Mouse (Mus musculus) intestine, embryonic 16.5 days (tissue): ENCODE results near the gene Ppp1r18. TPM values are rescaled to one million over a fixed set of nuclear protein-coding genes. Genes with fewer than 3 reads are reported as not detected.

ENCODE experiments used
- ATAC-seq: fragments of 200-750 bp; cut with Nextera tagmentation; 2 replicates; pipeline ENCODE4 v1.8.0; 2017; ENCODE audit warnings: moderate TSS enrichment, moderate library complexity
- H3K27ac ChIP-seq: fragments of 300-500 bp; sonication (generic); 2 replicates; pipeline ENCODE4 v1.5.1; 2014; ENCODE audit warnings: mild to moderate bottlenecking, low read length
- H3K27me3 ChIP-seq: fragments of 300-500 bp; sonication (generic); replicated peaks from 2 replicates; pipeline ENCODE4 v1.6.1; 2014; ENCODE audit warnings: low read length, control low read depth, mixed read lengths; ENCODE audit not compliant: control insufficient read depth, insufficient read depth
- H3K36me3 ChIP-seq: fragments of 300-500 bp; sonication (generic); 2 replicates; pipeline ENCODE4 v1.6.1; 2014; ENCODE audit warnings: low read length, control low read depth; ENCODE audit not compliant: control insufficient read depth, insufficient read depth
- H3K4me1 ChIP-seq: fragments of 300-500 bp; sonication (generic); 2 replicates; pipeline ENCODE4 v1.6.1; 2014; ENCODE audit warnings: low read length, control low read depth, mixed read lengths; ENCODE audit not compliant: control insufficient read depth, insufficient read depth
- H3K4me2 ChIP-seq: fragments of 300-500 bp; sonication (generic); 2 replicates; pipeline ENCODE4 v1.6.1; 2014; ENCODE audit warnings: low read depth, low read length, control low read depth
- H3K4me3 ChIP-seq: fragments of 300-500 bp; sonication (generic); 2 replicates; pipeline ENCODE4 v1.5.1; 2014; ENCODE audit warnings: mild to moderate bottlenecking, low read length
- H3K9ac ChIP-seq: fragments of 300-500 bp; sonication (generic); 2 replicates; pipeline ENCODE4 v1.6.1; 2014; ENCODE audit warnings: low read depth, low read length
- H3K9me3 ChIP-seq: fragments of 300-500 bp; sonication (generic); 2 replicates; pipeline ENCODE4 v1.6.1; 2016; ENCODE audit warnings: low read length, control low read depth; ENCODE audit not compliant: control insufficient read depth
- WGBS: fragments of 180-500 bp; shearing (Covaris S2); extraction: QIAGEN DNeasy Blood & Tissue Kit; methylation state at CpG from one replicate; pipeline ENCODE4 v1.1.7; 2014; 5-methylcytosine and 5-hydroxymethylcytosine counted together
- polyA plus RNA-seq: library from polyadenylated mRNA; unstranded; fragments of >200 nt; fragmentation: Nextera tagmentation; extraction: Ambion mirVana; gene quantifications from 2 replicates; pipeline ENCODE4 v1.2.1, GENCODE M21; 2015

Gene Ppp1r18
- polyA plus RNA-seq, 1 experiment from 2014 or later = 19.4 TPM

DNA sequence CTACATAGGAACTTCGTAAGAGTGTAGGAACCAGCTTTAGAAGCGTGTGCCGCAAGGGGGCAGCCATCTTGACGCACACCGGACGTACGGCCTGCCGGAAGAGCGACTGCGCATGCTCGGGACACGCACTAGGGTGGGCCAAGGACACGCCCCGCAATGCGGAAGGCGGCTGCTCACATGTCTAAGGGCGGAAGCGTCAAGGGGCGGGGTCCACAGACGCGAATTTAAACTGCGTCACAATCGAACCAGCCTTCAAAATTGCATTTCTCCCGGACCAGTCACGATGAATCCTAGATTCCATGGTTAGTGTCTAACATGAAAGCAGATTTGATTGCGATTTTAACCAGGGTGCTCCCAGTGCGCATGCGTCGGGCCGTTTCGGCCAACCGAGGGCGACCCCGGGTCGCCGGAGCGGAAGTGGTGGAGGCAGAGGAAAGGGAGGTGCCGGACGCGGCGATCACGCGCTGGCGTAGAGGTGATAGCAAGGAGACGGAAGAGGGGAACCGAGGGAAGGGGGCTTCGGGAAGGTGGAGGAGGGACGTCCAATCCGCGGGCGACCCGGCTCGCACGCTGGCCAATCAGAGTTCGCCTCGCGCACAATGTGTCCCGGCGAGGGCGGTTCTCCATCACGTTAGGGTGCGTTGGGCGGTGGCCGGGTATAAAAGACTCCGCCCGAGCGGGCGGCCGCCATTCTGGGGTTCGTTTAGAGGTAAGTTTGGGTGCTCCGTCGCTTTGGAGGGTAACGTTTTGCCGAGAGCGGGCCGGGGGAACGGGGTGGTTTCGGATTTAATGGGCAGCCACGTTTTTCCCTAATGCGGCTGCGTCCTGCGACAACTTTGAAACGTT lies 51.1 kb downstream of the Ppp1r18 start, which contains the start of the genes Mrps18b and Ppp1r10:
Gene Mrps18b (minus strand): TSS at position 93 of the 846 bp plus-strand sequence.
Gene Ppp1r10 (plus strand): TSS at position 138 of the 846 bp plus-strand sequence.
- H3K4me2 ChIP-seq = peak within 1 kb of the TSS; percentile 83
- H3K9ac ChIP-seq = peak within 1 kb of the TSS; percentile 91
- H3K36me3 ChIP-seq = peaks cover 5% of the 10 kb centered on the region
- ATAC-seq = peak; percentile 94
- H3K27ac ChIP-seq = peak within 1 kb of the TSS; percentile 96
- H3K9me3 ChIP-seq = no peaks in the 10 kb centered on the region
- no peaks in the 10 kb centered on the region for H3K27me3 ChIP-seq
- peak within 1 kb of the TSS; percentile 75 for H3K4me3 ChIP-seq
- H3K4me1 ChIP-seq = peaks cover 24% of the 10 kb centered on the region
- WGBS = under 1% methylated on average over 82 of the region's 83 CpGs

DNA sequence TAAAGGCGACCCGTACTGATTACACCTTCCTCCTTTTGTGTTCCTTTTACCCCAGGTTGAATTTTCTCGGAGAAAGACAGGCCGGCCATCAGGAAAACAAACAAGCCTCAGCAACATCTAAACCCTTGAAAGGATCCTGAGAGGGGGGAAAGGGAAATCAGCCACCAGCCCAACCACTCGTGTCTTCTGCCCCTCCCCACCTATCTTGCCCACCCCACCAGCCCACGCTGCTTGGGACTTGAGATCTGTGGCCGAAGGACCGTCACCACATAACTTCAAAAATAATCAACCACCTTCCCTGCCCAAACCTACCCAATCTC lies 51.7 kb downstream of the Ppp1r18 start:
- no peaks in the 10 kb centered on the region for H3K27me3 ChIP-seq
- H3K4me3 ChIP-seq = peak overlapping the region; percentile 75
- peaks cover 26% of the 10 kb centered on the region for H3K4me1 ChIP-seq
- no peaks in the 10 kb centered on the region for H3K9me3 ChIP-seq
- H3K36me3 ChIP-seq = peaks cover 5% of the 10 kb centered on the region
- H3K9ac ChIP-seq = peak overlapping the region; percentile 91
- H3K27ac ChIP-seq = peak overlapping the region; percentile 96
- ATAC-seq = no peak
- H3K4me2 ChIP-seq = peak overlapping the region; percentile 71
- WGBS = 0% methylated on average over 8 of the region's 8 CpGs

DNA sequence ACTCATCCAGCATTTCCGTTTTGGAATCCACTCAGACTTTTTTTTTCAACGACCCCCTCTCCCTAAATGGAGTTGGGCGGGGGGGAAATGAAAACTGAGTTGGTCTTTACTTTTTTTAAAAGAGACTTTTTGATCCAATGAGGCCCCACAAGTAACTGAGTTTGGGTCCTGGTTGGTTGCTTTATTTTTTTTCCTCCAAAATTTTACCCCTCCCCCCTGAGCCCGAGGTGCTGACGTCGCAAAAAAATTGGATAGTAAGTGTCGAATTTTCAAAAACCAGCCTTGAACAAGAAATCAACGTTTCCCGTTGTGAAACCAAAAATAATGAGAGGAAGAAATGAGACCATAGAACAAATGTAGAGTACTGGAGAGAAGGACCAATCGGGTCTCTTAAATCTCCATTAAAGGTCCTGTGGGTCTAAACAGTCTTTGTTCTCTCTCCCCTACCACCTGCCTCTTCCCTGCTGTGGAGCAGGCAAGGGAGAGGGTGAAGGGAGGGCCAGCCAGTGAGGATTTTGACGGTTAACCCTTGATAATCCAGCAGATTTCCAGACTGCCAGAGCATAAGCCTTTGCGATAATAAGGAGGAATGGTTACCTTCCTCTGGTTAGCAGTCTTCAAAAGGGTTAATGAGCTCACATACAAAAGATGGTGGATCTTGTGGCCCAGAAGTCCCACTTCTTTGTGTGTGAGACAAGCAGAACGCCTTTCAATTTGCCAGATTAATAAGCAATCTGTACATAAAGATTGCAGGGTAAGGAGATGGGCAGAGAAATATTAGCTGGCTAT lies 52.3 kb downstream of the Ppp1r18 start:
- peaks cover 30% of the 10 kb centered on the region for H3K4me1 ChIP-seq
- H3K9ac ChIP-seq = peak overlapping the region; percentile 91
- H3K27me3 ChIP-seq = no peaks in the 10 kb centered on the region
- H3K9me3 ChIP-seq = no peaks in the 10 kb centered on the region
- peak overlapping the region; percentile 71 for H3K4me2 ChIP-seq
- peak overlapping the region; percentile 75 for H3K4me3 ChIP-seq
- peak overlapping the region; percentile 96 for H3K27ac ChIP-seq
- under 1% methylated on average over 13 of the region's 13 CpGs for WGBS
- ATAC-seq = no peak
- peaks cover 5% of the 10 kb centered on the region for H3K36me3 ChIP-seq

DNA sequence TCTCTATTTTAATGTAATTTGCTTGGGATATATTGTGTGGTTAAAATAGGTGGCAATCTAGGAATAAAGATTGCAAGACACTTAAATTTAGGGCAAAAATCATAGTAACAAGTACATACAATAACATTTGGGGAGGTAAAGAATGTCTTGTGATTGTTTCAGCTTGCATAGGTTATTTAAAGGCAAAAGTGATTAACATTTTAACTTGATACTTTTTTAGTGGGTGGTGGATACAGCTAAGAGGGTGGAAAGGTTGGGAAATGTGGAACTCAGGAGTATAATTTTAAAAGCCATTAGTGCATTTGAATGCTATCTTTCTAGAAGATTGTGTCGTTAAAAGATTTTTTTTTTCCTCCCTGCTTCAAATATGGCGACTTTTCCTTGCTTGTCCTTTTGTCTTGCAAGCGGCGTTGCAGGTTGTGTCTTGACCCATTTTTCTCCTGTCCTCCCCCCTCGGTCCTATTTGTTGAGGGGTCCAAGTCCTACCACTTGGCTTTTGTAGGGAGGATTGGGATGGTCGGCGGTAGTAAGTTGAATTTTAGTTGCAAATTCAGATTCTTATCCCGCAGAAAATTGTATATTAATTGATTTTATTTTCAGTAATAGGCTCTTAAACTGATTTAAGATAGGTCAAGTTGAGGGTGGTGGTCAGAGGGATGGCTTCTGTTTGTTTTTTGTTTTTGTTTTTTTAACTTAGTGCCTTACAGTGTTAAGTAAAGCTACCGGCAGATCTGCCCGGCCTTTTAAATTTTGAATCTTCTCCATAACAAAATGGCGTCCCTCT lies 53.1 kb downstream of the Ppp1r18 start:
- peak overlapping the region; percentile 71 for H3K4me2 ChIP-seq
- peaks cover 30% of the 10 kb centered on the region for H3K4me1 ChIP-seq
- H3K4me3 ChIP-seq = peak overlapping the region; percentile 75
- no peak for ATAC-seq
- H3K9me3 ChIP-seq = no peaks in the 10 kb centered on the region
- WGBS = under 1% methylated on average over 11 of the region's 11 CpGs
- H3K36me3 ChIP-seq = no peaks in the 10 kb centered on the region; the same call in 1 of the 2 replicates
- no peaks in the 10 kb centered on the region for H3K27me3 ChIP-seq
- H3K27ac ChIP-seq = peak overlapping the region; percentile 98
- H3K9ac ChIP-seq = peak overlapping the region; percentile 91

DNA sequence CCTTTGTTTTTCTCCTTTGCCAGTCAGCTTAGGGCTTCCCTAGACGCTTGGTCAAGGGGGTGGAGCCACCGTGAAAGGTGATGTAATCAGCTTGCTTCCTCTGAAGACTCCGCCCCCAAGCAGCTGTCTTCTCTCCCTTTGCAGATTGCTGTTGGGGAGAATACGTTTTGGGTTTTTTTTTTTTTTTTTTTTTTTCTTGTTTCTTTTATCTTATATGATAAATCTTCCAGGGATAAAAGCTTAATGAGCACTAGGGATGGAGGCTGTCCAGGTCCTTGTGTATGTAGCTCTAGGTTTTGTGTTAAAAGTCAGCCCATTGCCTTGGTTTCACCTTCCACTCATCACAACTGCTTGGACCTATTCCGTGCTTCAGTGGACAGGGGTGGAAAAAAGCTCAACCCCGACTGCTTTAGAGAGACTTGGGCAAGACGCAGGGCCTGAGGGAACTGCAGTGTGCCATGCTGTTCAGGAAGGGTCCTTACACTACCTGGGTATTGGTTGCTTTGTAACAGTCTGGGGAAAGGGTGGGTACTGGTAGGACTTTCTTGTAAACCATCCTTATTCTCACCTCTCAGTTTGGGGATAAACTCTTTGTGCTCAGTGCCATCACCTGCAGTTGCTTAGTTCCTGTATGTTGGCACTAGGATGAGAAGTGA lies 53.8 kb downstream of the Ppp1r18 start:
- H3K9ac ChIP-seq = peak overlapping the region; percentile 71
- WGBS = 8% methylated on average over 7 of the region's 7 CpGs
- peak; percentile 30 for ATAC-seq
- peaks cover 4% of the 10 kb centered on the region; the same call in 1 of the 2 replicates for H3K36me3 ChIP-seq
- peak overlapping the region; percentile 75 for H3K4me3 ChIP-seq
- H3K27ac ChIP-seq = peak overlapping the region; percentile 98
- no peaks in the 10 kb centered on the region for H3K9me3 ChIP-seq
- H3K27me3 ChIP-seq = no peaks in the 10 kb centered on the region
- H3K4me1 ChIP-seq = peaks cover 30% of the 10 kb centered on the region
- H3K4me2 ChIP-seq = peak overlapping the region; percentile 78

DNA sequence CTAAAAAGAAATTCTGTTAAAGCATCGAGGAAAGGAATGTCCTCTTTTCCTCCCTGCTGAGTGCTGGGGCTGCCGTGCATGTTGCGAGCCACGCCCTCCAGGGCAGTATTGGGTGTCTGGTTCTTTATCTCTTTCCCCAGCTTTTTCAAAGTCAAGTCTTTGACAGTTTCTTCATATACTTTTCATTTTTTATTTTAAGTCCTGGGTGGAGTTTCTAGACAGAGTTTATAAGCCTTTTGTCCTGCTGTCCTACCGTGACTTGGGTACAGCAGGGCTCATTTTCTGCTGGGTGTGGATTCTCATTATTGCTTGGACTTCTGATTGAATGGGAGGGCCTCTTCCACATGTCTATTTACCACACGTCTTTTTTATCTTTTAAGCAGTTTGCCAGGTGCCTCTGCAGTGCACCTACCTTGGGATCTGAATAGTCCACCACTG lies 54.5 kb downstream of the Ppp1r18 start:
- peak overlapping the region; percentile 75 for H3K4me3 ChIP-seq
- no peaks in the 10 kb centered on the region for H3K27me3 ChIP-seq
- no peak for ATAC-seq
- no peaks in the 10 kb centered on the region for H3K9me3 ChIP-seq
- H3K9ac ChIP-seq = 0 out of 2 replicates have a peak overlapping the region, but pooled peaks have one; percentile 0
- peaks cover 30% of the 10 kb centered on the region for H3K4me1 ChIP-seq
- H3K27ac ChIP-seq = peak overlapping the region; percentile 92
- 33% methylated on average over 6 of the region's 6 CpGs for WGBS
- peak overlapping the region; percentile 78 for H3K4me2 ChIP-seq
- peaks cover 9% of the 10 kb centered on the region; the same call in 1 of the 2 replicates for H3K36me3 ChIP-seq

DNA sequence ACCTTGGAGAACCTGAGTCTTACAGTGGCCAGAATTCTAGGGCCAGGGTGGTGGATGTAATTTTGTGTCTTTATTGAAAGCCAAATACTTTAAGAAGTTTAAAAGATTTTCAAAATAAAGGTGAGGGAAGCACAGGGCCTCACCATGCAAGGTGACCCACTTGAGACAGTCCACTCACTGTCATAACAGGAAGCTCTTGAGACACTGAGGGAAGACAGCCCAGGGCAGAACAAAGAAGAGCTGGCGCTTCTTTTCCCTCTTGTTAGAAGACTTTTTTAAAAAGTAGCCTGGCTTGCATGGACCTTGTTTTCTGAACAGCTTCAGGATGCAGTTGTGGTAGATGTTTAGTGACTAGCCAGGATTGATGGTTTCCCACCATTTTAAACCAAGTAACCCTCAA lies 55.0 kb downstream of the Ppp1r18 start:
- no peak for ATAC-seq
- H3K9me3 ChIP-seq = no peaks in the 10 kb centered on the region
- H3K4me1 ChIP-seq = peaks cover 28% of the 10 kb centered on the region
- H3K4me3 ChIP-seq = no peak overlapping the region
- H3K4me2 ChIP-seq = peak overlapping the region; percentile 78
- H3K36me3 ChIP-seq = peaks cover 13% of the 10 kb centered on the region; the same call in 1 of the 2 replicates
- 0 out of 2 replicates have a peak overlapping the region, but pooled peaks have one; percentile 0 for H3K9ac ChIP-seq
- WGBS = 50% methylated on average over 1 of the region's 1 CpGs
- H3K27me3 ChIP-seq = no peaks in the 10 kb centered on the region
- peak overlapping the region; percentile 92 for H3K27ac ChIP-seq

DNA sequence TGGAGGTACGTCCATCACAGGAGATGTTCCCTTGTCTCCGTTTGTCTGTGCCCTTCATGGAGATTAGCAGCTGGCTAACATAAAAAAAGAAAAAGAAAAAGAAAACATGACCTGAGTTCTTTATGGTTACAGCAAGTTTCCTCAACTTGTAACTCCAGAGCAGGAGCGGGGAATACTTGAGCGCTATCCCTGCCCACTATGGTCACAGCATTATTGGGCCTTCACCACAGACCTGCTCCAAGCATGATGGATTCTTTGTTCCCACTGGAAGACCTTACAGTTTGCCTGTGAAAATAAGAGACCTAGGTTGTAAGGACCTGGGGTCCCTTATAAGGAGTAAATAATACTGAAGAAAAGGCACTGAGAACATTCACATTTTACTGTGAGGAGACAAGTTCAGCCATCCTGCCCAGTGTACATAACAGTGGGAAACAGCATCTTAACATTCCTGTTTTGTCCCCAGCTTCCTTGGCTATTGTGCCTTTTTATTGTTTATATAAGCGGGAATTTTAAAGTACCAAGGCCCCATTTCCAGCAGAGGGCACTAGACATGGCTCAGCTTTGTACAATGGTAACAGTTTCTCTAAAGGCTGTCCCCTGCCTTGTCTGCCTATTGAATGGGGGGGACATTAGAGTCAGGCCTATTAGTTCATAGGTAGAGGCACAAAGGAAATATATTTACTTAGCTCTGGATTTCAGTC lies 55.6 kb downstream of the Ppp1r18 start:
- Histone ChIP-seq H3K36me3 (peaks cover 13% of the 10 kb centered on the region; the same call in 1 of the 2 replicates), H3K27ac (peak overlapping the region; percentile 92), H3K4me1 (peaks cover 26% of the 10 kb centered on the region), H3K9ac (no peak overlapping the region), H3K4me3 (no peak overlapping the region), H3K27me3 (no peaks in the 10 kb centered on the region), H3K4me2 (no peak overlapping the region), H3K9me3 (no peaks in the 10 kb centered on the region)
- 73% methylated on average over 5 of the region's 5 CpGs for WGBS
- ATAC-seq = no peak
